Mouse (Mus musculus) liver, embryonic 13.5 days (tissue): ENCODE results near the gene Bglap. TPM values are rescaled to one million over a fixed set of nuclear protein-coding genes. Genes with fewer than 3 reads are reported as not detected.
A peak's percentile ranks its signal among the peaks of the same experiment; 100 is the strongest.

ENCODE experiments used
- ATAC-seq: fragments of 200-750 bp; cut with Nextera tagmentation; 2 replicates; pipeline ENCODE4 v1.8.0; 2017; ENCODE audit warnings: low read depth, mild to moderate bottlenecking, moderate number of reproducible peaks, moderate library complexity
- DNase-seq: peaks from one replicate; pipeline ENCODE4 v3.0.0; 2022
- H3K27ac ChIP-seq: fragments of 300-500 bp; sonication (generic); 2 replicates; pipeline ENCODE4 v1.5.1; 2015; ENCODE audit warnings: moderate library complexity, mild to moderate bottlenecking, inconsistent platforms
- H3K27me3 ChIP-seq: fragments of 300-500 bp; sonication (generic); 2 replicates; pipeline ENCODE4 v1.6.1; 2015; ENCODE audit warnings: mild to moderate bottlenecking, inconsistent platforms
- H3K36me3 ChIP-seq: fragments of 300-500 bp; sonication (generic); 2 replicates; pipeline ENCODE4 v1.6.1; 2015; ENCODE audit warnings: mild to moderate bottlenecking, inconsistent platforms
- H3K4me1 ChIP-seq: fragments of 300-500 bp; sonication (generic); replicated peaks from 2 replicates; pipeline ENCODE4 v1.6.1; 2015; ENCODE audit warnings: inconsistent platforms
- H3K4me2 ChIP-seq: fragments of 300-500 bp; sonication (generic); 2 replicates; pipeline ENCODE4 v1.6.1; 2015; ENCODE audit warnings: inconsistent platforms, mild to moderate bottlenecking, moderate library complexity
- H3K4me3 ChIP-seq: fragments of 300-500 bp; sonication (generic); replicated peaks from 2 replicates; pipeline ENCODE4 v1.5.1; 2015; ENCODE audit warnings: mild to moderate bottlenecking, inconsistent platforms
- H3K9ac ChIP-seq: fragments of 300-500 bp; sonication (generic); 2 replicates; pipeline ENCODE4 v1.6.1; 2015; ENCODE audit warnings: mild to moderate bottlenecking, inconsistent platforms
- H3K9me3 ChIP-seq: fragments of 300-500 bp; sonication (generic); replicated peaks from 2 replicates; pipeline ENCODE4 v1.6.1; 2016; ENCODE audit warnings: inconsistent platforms
- WGBS: fragments of 180-500 bp; shearing (Covaris S2); methylation state at CpG from one replicate; pipeline ENCODE4 v1.1.7; 2015; ENCODE audit not compliant: insufficient replicate concordance; 5-methylcytosine and 5-hydroxymethylcytosine counted together
- polyA plus RNA-seq: library from polyadenylated mRNA; unstranded; fragments of >200 nt; fragmentation: Nextera tagmentation; extraction: Ambion mirVana; gene quantifications from 2 replicates; pipeline ENCODE4 v1.2.1, GENCODE M21; 2015

The Bglap gene
- polyA plus RNA-seq, 1 experiment from 2014 or later = not detected

- Histone ChIP-seq H3K4me2 (peak overlapping the region; percentile 85), H3K4me1 (peaks cover 62% of the 10 kb centered on the region), H3K36me3 (peaks cover 18% of the 10 kb centered on the region), H3K4me3 (peak overlapping the region; percentile 64), H3K9ac (peak overlapping the region; percentile 75), H3K9me3 (peaks cover 9% of the 10 kb centered on the region), H3K27ac (no peak overlapping the region), H3K27me3 (peaks cover 25% of the 10 kb centered on the region)
- ATAC-seq (no peak), DNase-seq (no peak)
- 29% methylated on average over 34 of the region's 34 CpGs for WGBS
These were observed 18.4 kb downstream of the Bglap start for GRCm38 (mm10) chr3:88365705-88366361.

GRCm38 (mm10) chr3:88364337-88364736, 19.9 kb downstream of the Bglap start, which contains the start of gene Paqr6:
Paqr6 (plus strand) TSS chr3:88364584.
- ATAC-seq = peak; percentile 52
- Histone ChIP-seq H3K27ac (peak within 1 kb of the TSS; percentile 90), H3K4me1 (peaks cover 77% of the 10 kb centered on the region)

GRCm38 (mm10) chr3:88363700-88364099, 20.6 kb downstream of the Bglap start:
- Histone ChIP-seq H3K4me2 (peak overlapping the region; percentile 85), H3K9ac (peak overlapping the region; percentile 75), H3K27ac (peak overlapping the region; percentile 90), H3K36me3 (peaks cover 39% of the 10 kb centered on the region), H3K9me3 (no peaks in the 10 kb centered on the region), H3K4me3 (peak overlapping the region; percentile 64), H3K27me3 (peaks cover 25% of the 10 kb centered on the region), H3K4me1 (peaks cover 78% of the 10 kb centered on the region)
- ATAC-seq (peak; percentile 96), DNase-seq (peak; percentile 83)
- 30% methylated on average over 4 of the region's 4 CpGs for WGBS

More at GRCm38 (mm10) chr3:88364337-88364736, 19.9 kb downstream of the Bglap start, which contains the start of gene Paqr6:
- Histone ChIP-seq H3K27me3 (peaks cover 25% of the 10 kb centered on the region), H3K4me3 (peak within 1 kb of the TSS; percentile 64), H3K4me2 (peak within 1 kb of the TSS; percentile 85), H3K9ac (peak within 1 kb of the TSS; percentile 75), H3K36me3 (peaks cover 33% of the 10 kb centered on the region), H3K9me3 (no peaks in the 10 kb centered on the region)
- DNase-seq = peak; percentile 87
- WGBS = 4% methylated on average over 16 of the region's 16 CpGs

- Histone ChIP-seq H3K27me3 (peaks cover 22% of the 10 kb centered on the region), H3K27ac (peak overlapping the region; percentile 90), H3K4me2 (peak overlapping the region; percentile 85), H3K36me3 (peaks cover 59% of the 10 kb centered on the region), H3K9me3 (no peaks in the 10 kb centered on the region), H3K4me3 (no peak overlapping the region), H3K9ac (peak overlapping the region; percentile 54), H3K4me1 (peaks cover 72% of the 10 kb centered on the region)
- ATAC-seq (no peak), DNase-seq (no peak)
- 83% methylated on average over 2 of the region's 2 CpGs for WGBS
These were observed 22.5 kb downstream of the Bglap start for GRCm38 (mm10) chr3:88361612-88362313.

- no peak overlapping the region for H3K4me2 ChIP-seq
- peak overlapping the region; percentile 90; the same call in 1 of the 2 replicates for H3K27ac ChIP-seq
- 0 out of 2 replicates have a peak overlapping the region, but pooled peaks have one; percentile 7 for H3K9ac ChIP-seq
- WGBS = 54% methylated on average over 6 of the region's 6 CpGs
- peaks cover 65% of the 10 kb centered on the region for H3K36me3 ChIP-seq
- DNase-seq = no peak
- H3K4me3 ChIP-seq = no peak overlapping the region
- H3K9me3 ChIP-seq = no peaks in the 10 kb centered on the region
- H3K27me3 ChIP-seq = peaks cover 16% of the 10 kb centered on the region
- peaks cover 68% of the 10 kb centered on the region for H3K4me1 ChIP-seq
- no peak for ATAC-seq
These were observed 23.2 kb downstream of the Bglap start for GRCm38 (mm10) chr3:88361096-88361495.

DNA sequence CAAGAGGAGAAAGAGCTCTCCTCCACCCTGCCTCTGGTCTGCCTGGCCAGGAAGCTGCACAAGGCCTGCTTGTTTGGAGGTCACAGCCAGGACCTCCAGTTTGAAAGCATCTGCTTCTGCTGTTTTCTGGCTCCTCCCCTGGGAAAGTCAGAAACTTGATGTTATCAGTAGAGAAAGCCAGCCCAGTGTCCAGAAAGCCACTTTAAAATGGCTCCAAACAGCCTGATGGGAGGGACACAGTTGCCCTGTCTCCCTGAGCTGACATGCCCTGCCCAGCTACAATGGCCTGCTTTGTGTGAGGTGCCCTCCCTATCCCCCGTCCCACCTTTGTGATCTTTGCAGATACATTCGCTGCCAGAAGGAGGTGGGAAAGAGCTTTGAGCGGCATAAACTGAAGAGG, 24.3 kb downstream of the Bglap start:
- DNase-seq = no peak
- Histone ChIP-seq H3K4me2 (no peak overlapping the region), H3K4me1 (peaks cover 57% of the 10 kb centered on the region), H3K9me3 (no peaks in the 10 kb centered on the region), H3K36me3 (peaks cover 76% of the 10 kb centered on the region), H3K27me3 (peaks cover 5% of the 10 kb centered on the region), H3K27ac (peak overlapping the region; percentile 52), H3K9ac (no peak overlapping the region), H3K4me3 (no peak overlapping the region)
- ATAC-seq = no peak
- 79% methylated on average over 3 of the region's 3 CpGs for WGBS

DNA sequence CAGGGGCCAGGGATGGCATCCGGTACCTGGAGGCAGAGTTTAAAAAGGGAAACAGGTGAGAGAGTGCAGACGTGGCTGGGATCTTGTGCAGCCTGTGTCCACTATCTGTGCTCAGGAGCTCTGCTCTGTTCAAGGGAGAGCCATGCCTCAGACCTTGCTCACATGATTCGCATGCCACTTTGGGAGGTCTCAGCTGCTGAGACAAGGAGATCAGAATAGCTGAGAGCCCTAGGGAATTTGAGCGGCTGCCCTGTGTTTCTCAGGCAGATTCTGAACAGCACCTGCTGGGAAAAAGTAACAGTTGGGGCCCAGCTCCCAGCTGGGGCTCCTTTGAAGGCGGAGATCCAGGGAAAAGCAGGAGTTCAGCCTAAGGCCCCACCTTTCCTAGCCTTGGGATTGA, 24.7 kb downstream of the Bglap start:
- Histone ChIP-seq H3K4me1 (peaks cover 53% of the 10 kb centered on the region), H3K9ac (no peak overlapping the region), H3K27ac (peak overlapping the region; percentile 52; the same call in 1 of the 2 replicates), H3K4me2 (no peak overlapping the region), H3K36me3 (peaks cover 80% of the 10 kb centered on the region), H3K27me3 (peaks cover 1% of the 10 kb centered on the region), H3K4me3 (no peak overlapping the region), H3K9me3 (no peaks in the 10 kb centered on the region)
- ATAC-seq (no peak), DNase-seq (no peak)
- 88% methylated on average over 5 of the region's 5 CpGs for WGBS

DNA sequence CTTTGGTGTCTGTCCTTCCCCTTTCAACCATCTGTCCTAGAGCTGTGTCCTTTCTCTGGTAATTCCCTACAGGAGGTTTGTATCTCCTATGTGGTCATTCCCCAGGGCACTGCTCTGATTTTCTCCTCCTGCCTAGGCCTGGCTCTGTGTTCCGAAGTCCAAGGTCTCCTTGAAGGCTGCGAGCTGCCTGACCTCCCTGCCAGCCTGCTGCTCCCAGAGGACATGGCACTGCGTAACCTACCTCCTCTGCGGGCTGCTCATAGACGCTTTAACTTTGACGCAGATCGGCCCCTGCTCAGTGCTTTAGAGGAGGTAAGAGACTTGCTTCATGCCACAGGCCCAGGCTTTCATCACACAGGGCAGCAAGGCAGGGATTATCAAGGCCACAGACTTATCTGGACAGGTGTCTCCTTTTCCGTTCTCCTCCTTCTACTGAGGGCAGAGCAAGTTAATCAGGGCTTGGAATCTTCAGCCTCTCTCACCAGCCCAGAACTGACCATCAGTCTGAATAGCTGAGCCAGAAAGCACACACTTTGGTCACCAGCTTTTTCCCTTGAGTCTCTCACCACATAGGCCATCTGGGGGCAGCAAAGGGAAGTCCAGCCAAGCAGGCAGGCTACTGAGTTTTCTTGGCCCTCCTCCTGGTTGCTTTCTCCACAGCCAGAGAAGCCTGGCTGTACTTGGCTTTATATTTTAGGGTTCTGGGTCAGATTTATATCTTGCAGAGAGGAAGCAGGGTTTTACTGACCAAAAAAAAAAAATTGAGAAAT, 29.7 kb downstream of the Bglap start:
- H3K4me3 ChIP-seq = no peak overlapping the region
- H3K27me3 ChIP-seq = no peaks in the 10 kb centered on the region
- H3K4me1 ChIP-seq = peaks cover 3% of the 10 kb centered on the region; the same call in 1 of the 2 replicates
- ATAC-seq (no peak), DNase-seq (no peak)
- no peak overlapping the region for H3K9ac ChIP-seq
- 95% methylated on average over 8 of the region's 8 CpGs for WGBS
- H3K36me3 ChIP-seq = peaks cover 100% of the 10 kb centered on the region
- H3K4me2 ChIP-seq = no peak overlapping the region
- no peak overlapping the region for H3K27ac ChIP-seq
- no peaks in the 10 kb centered on the region for H3K9me3 ChIP-seq

GRCm38 (mm10) chr3:88352907-88353306, 31.4 kb downstream of the Bglap start:
- H3K27ac ChIP-seq = no peak overlapping the region
- 90% methylated on average over 9 of the region's 9 CpGs for WGBS

DNA sequence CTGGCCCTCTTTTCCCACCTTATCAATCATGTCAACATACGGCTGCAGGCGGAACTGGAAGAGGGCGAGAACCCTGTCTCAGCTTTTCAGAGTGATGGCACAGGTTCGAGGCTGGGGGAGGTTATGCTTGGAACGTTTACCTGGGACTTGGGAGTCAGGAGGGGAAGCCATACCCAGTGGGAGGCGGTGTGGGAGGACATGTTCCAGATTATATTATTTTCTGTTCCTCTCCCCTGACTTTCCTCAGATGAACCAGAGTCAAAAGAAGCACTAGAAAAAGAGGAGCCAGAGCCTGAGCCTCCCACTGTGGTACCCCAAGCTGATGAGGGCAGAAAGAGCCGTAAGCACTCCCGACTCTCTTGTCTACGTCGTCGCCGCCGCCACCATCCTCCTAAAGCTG, 33.5 kb downstream of the Bglap start:
- Histone ChIP-seq H3K36me3 (peaks cover 100% of the 10 kb centered on the region), H3K4me1 (no peaks in the 10 kb centered on the region), H3K4me2 (no peak overlapping the region), H3K9me3 (no peaks in the 10 kb centered on the region), H3K9ac (no peak overlapping the region), H3K27ac (no peak overlapping the region), H3K4me3 (no peak overlapping the region), H3K27me3 (no peaks in the 10 kb centered on the region)
- ATAC-seq (no peak), DNase-seq (no peak)
- 89% methylated on average over 13 of the region's 13 CpGs for WGBS

More at GRCm38 (mm10) chr3:88352907-88353306, 31.4 kb downstream of the Bglap start:
- ATAC-seq = no peak
- Histone ChIP-seq H3K4me3 (no peak overlapping the region), H3K9me3 (no peaks in the 10 kb centered on the region), H3K27me3 (no peaks in the 10 kb centered on the region), H3K4me2 (no peak overlapping the region), H3K9ac (no peak overlapping the region), H3K36me3 (peaks cover 100% of the 10 kb centered on the region), H3K4me1 (no peaks in the 10 kb centered on the region)
- DNase-seq = no peak

- Histone ChIP-seq H3K4me3 (peak overlapping the region; percentile 77), H3K36me3 (peaks cover 33% of the 10 kb centered on the region), H3K27me3 (no peaks in the 10 kb centered on the region), H3K4me1 (peaks cover 59% of the 10 kb centered on the region), H3K27ac (peak overlapping the region; percentile 97), H3K9me3 (no peaks in the 10 kb centered on the region), H3K9ac (peak overlapping the region; percentile 70), H3K4me2 (peak overlapping the region; percentile 81)
- 53% methylated on average over 3 of the region's 3 CpGs for whole genome bisulfite sequencing
- ATAC-seq (no peak), DNase-seq (no peak)
These were observed 45.3 kb downstream of the Bglap start for GRCm38 (mm10) chr3:88339006-88339405.
